Mouse (Mus musculus): Measurements from ENCODE around the gene Naa38. TPM values are rescaled to one million over a fixed set of nuclear protein-coding genes. Genes with fewer than 3 reads are reported as not detected.

Naa38 gene
- polyA plus RNA-seq, 1 experiment from 2014 or later, result 126 TPM

- peaks cover 53% of the 10 kb centered on the region for H3K4me1 ChIP-seq (replicated peaks)
- under 1% methylated on average over 41 of the region's 41 CpGs for WGBS
These were observed 15.2 kb downstream of the Naa38 start for GRCm38 (mm10) chr11:69410310-69411072.

GRCm38 (mm10) chr11:69411073-69411535 is 15.8 kb downstream of the Naa38 start:
- peak overlapping the region; percentile 99 for H3K4me2 ChIP-seq
- peaks cover 53% of the 10 kb centered on the region for H3K4me1 ChIP-seq (replicated peaks)
- no peaks in the 10 kb centered on the region for H3K27me3 ChIP-seq
- H3K9ac ChIP-seq (replicated peaks), result peak overlapping the region; percentile 82
- H3K4me3 ChIP-seq (replicated peaks), result peak overlapping the region; percentile 79
- under 1% methylated on average over 26 of the region's 26 CpGs for WGBS
- H3K36me3 ChIP-seq, result peaks cover 42% of the 10 kb centered on the region
- H3K27ac ChIP-seq, result peak overlapping the region; percentile 97
- peak; percentile 57 for ATAC-seq (ENCODE audit: insufficient number of reproducible peaks, insufficient read depth, low FRiP score, low TSS enrichment, low read depth)
- no peaks in the 10 kb centered on the region for H3K9me3 ChIP-seq

More at GRCm38 (mm10) chr11:69410310-69411072, 15.2 kb downstream of the Naa38 start:
- Histone ChIP-seq H3K36me3 (peaks cover 49% of the 10 kb centered on the region), H3K9me3 (no peaks in the 10 kb centered on the region), H3K27me3 (no peaks in the 10 kb centered on the region), H3K9ac (replicated peaks) (peak overlapping the region; percentile 82), H3K4me2 (peak overlapping the region; percentile 99), H3K4me3 (replicated peaks) (peak overlapping the region; percentile 79), H3K27ac (peak overlapping the region; percentile 97)
- peak; percentile 17 for ATAC-seq (ENCODE audit: insufficient number of reproducible peaks, insufficient read depth, low FRiP score, low TSS enrichment, low read depth)

DNA sequence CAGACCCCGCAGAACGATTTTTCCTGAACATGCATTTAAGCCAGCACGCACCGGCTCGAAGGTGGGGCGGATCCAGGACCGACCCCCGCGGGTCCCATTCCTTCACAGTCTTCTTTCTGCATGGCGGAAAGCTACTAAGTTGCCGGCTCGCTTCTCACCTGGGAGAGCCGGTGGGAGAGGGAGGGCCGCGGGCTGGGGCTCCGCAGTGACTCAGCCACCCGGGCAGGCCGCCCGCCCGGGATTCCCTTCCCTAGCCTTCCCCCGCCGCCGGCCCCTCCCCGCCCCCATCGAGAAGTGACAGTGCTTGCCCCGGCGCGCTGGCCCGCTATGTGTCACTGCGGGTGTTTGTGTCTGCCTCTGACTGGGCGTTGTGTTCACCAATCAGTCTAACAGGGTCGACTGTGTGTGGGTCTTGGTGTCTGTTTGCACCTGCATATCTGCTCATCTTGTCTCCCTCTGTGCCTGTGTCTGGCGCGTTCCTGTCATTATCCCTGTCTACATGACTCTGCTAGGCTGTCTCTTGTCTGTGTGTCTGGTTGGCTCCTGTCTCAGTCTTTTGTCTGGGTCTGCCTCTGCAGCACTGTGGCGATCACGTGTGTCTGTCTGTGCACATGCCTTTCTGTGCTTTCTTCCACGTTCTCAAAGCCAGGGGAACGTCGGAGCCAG is 16.4 kb downstream of the Naa38 start:
- Histone ChIP-seq H3K4me1 (replicated peaks) (peaks cover 56% of the 10 kb centered on the region), H3K4me2 (peak overlapping the region; percentile 99), H3K9ac (replicated peaks) (peak overlapping the region; percentile 82), H3K9me3 (no peaks in the 10 kb centered on the region), H3K4me3 (replicated peaks) (peak overlapping the region; percentile 79), H3K36me3 (peaks cover 37% of the 10 kb centered on the region), H3K27me3 (no peaks in the 10 kb centered on the region), H3K27ac (peak overlapping the region; percentile 97)
- no peak for ATAC-seq (ENCODE audit: insufficient number of reproducible peaks, insufficient read depth, low FRiP score, low TSS enrichment, low read depth)
- 1% methylated on average over 39 of the region's 39 CpGs for WGBS

DNA sequence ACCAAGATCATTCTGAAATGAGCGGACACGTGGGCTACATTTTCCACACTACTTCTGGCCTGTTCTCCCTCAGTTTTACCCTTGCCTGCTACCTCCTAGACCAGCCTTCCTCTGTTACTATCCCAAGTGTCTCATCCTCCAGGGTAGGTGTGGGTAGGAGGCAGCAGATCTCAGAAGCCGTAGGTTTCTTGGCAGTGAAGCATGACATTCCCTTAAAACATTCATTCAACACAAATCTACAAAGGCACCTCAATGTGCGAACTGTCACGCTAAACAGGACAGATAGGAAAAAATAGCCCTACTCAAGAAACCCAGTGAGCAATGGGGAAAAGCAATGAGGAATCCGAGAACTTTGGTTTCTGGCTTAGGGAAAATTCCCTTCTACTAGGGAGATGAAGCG is 17.3 kb downstream of the Naa38 start:
- H3K9ac ChIP-seq (replicated peaks), result no peak overlapping the region; the same call in 1 of the 2 replicates
- peaks cover 63% of the 10 kb centered on the region for H3K4me1 ChIP-seq (replicated peaks)
- ATAC-seq (ENCODE audit: insufficient number of reproducible peaks, insufficient read depth, low FRiP score, low TSS enrichment, low read depth), result no peak
- WGBS, result 53% methylated on average over 7 of the region's 7 CpGs
- no peaks in the 10 kb centered on the region for H3K9me3 ChIP-seq
- peak overlapping the region; percentile 79 for H3K4me3 ChIP-seq (replicated peaks)
- H3K27me3 ChIP-seq, result no peaks in the 10 kb centered on the region
- peak overlapping the region; percentile 99 for H3K4me2 ChIP-seq
- peaks cover 28% of the 10 kb centered on the region for H3K36me3 ChIP-seq
- peak overlapping the region; percentile 99 for H3K27ac ChIP-seq

GRCm38 (mm10) chr11:69413221-69414181 is 18.2 kb downstream of the Naa38 start, which contains the start of gene Kdm6b:
Gene Kdm6b (minus strand): TSS chr11:69413675.
- ATAC-seq (ENCODE audit: insufficient number of reproducible peaks, insufficient read depth, low FRiP score, low TSS enrichment, low read depth), result no peak
- H3K4me1 ChIP-seq (replicated peaks), result peaks cover 55% of the 10 kb centered on the region
- no peaks in the 10 kb centered on the region for H3K27me3 ChIP-seq
- peak within 1 kb of the TSS; percentile 99 for H3K27ac ChIP-seq
- peaks cover 20% of the 10 kb centered on the region for H3K36me3 ChIP-seq
- peak within 1 kb of the TSS; percentile 99 for H3K4me2 ChIP-seq
- H3K9ac ChIP-seq (replicated peaks), result peak within 1 kb of the TSS; percentile 98
- WGBS, result 32% methylated on average over 12 of the region's 12 CpGs
- H3K4me3 ChIP-seq (replicated peaks), result peak within 1 kb of the TSS; percentile 79
- no peaks in the 10 kb centered on the region for H3K9me3 ChIP-seq

DNA sequence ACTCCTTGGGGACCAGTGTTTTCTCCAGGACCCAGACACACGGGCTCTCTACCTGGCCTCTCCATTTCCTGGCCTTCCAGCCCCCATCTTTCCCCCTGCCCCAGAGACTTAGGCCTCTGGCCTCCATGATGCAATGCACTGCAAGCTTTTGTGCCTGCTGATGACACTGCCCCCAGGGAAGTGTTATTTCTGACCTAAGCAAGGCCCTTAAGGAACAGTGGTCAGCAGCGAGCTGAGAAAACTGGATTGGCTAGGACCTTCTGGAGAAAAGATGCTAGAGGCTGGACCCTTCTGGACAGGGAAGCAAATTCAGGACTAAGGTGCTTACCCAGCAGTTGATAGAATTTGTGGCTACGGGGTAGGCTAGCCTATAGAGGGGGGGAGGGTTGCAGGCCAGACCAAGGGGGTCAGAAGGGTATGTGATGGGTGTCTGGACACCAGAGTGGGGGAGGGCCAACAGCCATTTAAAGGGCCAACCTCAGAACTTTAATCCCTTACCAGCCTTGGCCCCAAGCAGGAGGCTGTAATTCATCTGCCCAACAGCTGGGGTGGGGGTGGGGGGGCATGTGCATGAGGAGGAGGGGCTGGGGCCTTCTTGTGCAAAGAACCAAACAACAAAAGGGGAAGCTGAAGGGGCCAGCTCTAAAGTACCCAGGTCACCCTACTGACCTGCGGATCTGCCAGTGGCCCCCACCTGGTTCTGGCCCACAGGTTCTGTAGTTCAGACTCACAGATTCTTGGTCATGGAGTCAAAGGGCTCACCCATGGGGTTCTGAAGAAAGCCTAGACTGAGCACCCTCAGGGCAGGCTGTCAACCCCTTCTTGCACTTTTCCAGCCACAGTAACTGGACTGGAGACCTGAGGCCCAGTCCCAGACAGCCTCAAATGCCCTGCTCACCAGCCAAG is 19.4 kb downstream of the Naa38 start:
- H3K27ac ChIP-seq, result peak overlapping the region; percentile 99
- H3K27me3 ChIP-seq, result no peaks in the 10 kb centered on the region
- H3K4me3 ChIP-seq (replicated peaks), result peak overlapping the region; percentile 79
- H3K9ac ChIP-seq (replicated peaks), result peak overlapping the region; percentile 98
- H3K4me1 ChIP-seq (replicated peaks), result peaks cover 53% of the 10 kb centered on the region
- 4% methylated on average over 4 of the region's 4 CpGs for WGBS
- peaks cover 20% of the 10 kb centered on the region for H3K36me3 ChIP-seq
- no peak for ATAC-seq (ENCODE audit: insufficient number of reproducible peaks, insufficient read depth, low FRiP score, low TSS enrichment, low read depth)
- peak overlapping the region; percentile 99 for H3K4me2 ChIP-seq
- H3K9me3 ChIP-seq, result no peaks in the 10 kb centered on the region

- no peak for ATAC-seq (ENCODE audit: insufficient number of reproducible peaks, insufficient read depth, low FRiP score, low TSS enrichment, low read depth)
- Histone ChIP-seq H3K4me1 (replicated peaks) (peaks cover 58% of the 10 kb centered on the region), H3K27me3 (no peaks in the 10 kb centered on the region), H3K27ac (peak overlapping the region; percentile 99), H3K4me3 (replicated peaks) (peak overlapping the region; percentile 79), H3K4me2 (peak overlapping the region; percentile 99), H3K36me3 (peaks cover 20% of the 10 kb centered on the region), H3K9ac (replicated peaks) (peak overlapping the region; percentile 98), H3K9me3 (no peaks in the 10 kb centered on the region)
- 0% methylated on average over 3 of the region's 3 CpGs for WGBS
These were observed 20.0 kb downstream of the Naa38 start for GRCm38 (mm10) chr11:69415327-69415667.

DNA sequence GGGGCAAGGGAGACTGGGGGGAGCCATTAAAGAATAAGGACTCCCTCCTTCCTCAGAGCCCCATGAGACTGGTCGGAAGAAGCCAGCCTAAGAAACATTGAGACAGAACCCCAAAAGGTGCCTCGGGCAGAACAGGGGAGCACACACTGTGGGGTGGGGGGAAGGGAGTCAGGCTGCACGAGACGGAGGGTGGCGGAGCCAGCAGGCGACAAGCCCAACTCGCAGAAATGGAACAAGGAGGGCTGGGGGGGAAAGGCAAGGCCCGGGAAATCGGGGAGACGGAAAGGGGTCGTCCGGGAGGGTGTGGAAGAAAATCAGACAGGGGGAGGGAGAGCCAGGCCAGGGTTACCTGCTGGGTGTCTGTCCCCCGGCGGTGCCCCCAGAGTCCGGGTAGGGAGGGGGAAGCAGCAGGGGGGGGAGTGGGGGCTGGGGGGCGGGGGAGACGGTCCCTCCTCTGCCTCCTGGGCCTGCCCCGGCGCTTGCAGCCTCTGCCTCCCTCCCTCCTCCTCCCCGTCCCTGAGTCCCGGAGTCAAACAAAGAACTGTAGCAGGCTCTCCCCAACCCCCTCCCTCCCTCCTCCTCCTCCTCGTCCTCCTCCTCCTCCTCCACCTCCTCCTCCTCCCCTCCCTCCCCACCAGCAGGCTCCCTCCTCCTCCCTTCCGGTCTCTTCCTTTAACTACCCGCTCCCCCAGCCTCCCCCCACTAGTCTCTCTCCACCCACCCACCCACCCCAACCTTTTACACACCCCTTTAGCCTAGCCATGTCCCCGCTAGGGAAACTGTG is 20.6 kb downstream of the Naa38 start:
- H3K27me3 ChIP-seq, result peaks cover 4% of the 10 kb centered on the region
- H3K36me3 ChIP-seq, result peaks cover 20% of the 10 kb centered on the region
- peak overlapping the region; percentile 98 for H3K9ac ChIP-seq (replicated peaks)
- H3K9me3 ChIP-seq, result no peaks in the 10 kb centered on the region
- H3K27ac ChIP-seq, result peak overlapping the region; percentile 99
- peak overlapping the region; percentile 99 for H3K4me2 ChIP-seq
- ATAC-seq (ENCODE audit: insufficient number of reproducible peaks, insufficient read depth, low FRiP score, low TSS enrichment, low read depth), result no peak
- peaks cover 63% of the 10 kb centered on the region for H3K4me1 ChIP-seq (replicated peaks)
- WGBS, result under 1% methylated on average over 14 of the region's 25 CpGs
- H3K4me3 ChIP-seq (replicated peaks), result peak overlapping the region; percentile 79

DNA sequence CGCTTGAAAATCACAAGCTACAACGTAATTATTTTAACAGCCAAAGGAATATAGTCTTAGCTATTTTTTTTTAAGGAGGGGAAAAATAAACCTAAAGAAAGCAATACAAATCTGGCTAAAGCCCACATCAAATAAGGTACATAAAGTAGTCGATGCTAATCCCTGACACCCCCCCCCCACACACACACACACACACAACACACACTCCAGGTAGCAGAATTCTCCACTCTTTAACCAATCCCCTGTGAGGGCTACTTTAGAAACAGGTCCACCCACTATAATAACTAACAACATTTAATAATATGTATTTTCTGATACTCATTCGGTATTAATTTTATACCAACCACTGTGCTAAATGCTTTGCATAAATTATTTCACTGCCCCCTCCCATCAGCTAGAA is 21.2 kb downstream of the Naa38 start:
- Histone ChIP-seq H3K9me3 (no peaks in the 10 kb centered on the region), H3K9ac (replicated peaks) (peak overlapping the region; percentile 98), H3K27ac (peak overlapping the region; percentile 99), H3K4me2 (peak overlapping the region; percentile 99), H3K36me3 (peaks cover 20% of the 10 kb centered on the region), H3K27me3 (peaks cover 11% of the 10 kb centered on the region), H3K4me3 (replicated peaks) (peak overlapping the region; percentile 79), H3K4me1 (replicated peaks) (peaks cover 70% of the 10 kb centered on the region)
- WGBS, result under 1% methylated on average over 4 of the region's 4 CpGs
- ATAC-seq (ENCODE audit: insufficient number of reproducible peaks, insufficient read depth, low FRiP score, low TSS enrichment, low read depth), result no peak

Data from limb, embryonic 12.5 days (tissue).